Mouse (Mus musculus) liver, postnatal 0 days (tissue): ENCODE results near the gene Arid3c.

Experiments used
- CTCF ChIP-seq: sonication (generic); IDR thresholded peaks from 2 replicates; pipeline ENCODE4 v1.5.1; 2016; ENCODE audit warnings: antibody characterized with exemption, low read depth
- EP300 ChIP-seq: IDR thresholded peaks from 2 replicates; pipeline ENCODE4 v1.6.1; 2016; ENCODE audit warnings: antibody characterized with exemption, low read depth, mild to moderate bottlenecking

DNA sequence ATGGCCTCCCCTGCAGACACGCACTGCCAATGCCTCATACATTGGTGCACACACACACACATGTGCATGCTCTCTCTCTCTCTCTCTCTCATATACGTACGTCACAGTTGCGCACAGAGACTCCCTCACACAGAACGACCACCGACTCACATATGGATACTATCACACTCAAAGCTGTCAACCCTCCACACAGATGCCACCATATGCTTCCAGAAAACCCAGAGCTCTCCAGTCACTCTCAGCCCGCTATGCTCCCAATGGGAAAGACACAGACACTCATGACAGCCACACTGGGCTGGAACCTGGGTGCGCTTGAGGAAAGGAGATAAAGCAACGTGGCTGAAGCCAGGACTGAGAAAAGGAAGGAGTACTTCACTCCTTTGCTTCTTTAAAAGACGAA, 49.0 kb downstream of the Arid3c start:
- TF ChIP-seq EP300, result no peak
- no peak for TF ChIP-seq CTCF
